Mouse (Mus musculus): ENCODE data around the gene Ifnar1. TPM values are rescaled to one million over a fixed set of nuclear protein-coding genes. Genes with fewer than 3 reads are reported as not detected.

Ifnar1 gene
- polyA plus RNA-seq, 1 experiment from 2014 or later, result 51.4 TPM

GRCm38 (mm10) chr16:91543619-91544018, 58.6 kb downstream of the Ifnar1 start:
- peaks cover 2% of the 10 kb centered on the region; the same call in 1 of the 2 replicates for H3K4me1 ChIP-seq (replicated peaks; ENCODE audit: control insufficient read depth, insufficient read depth, low read length)
- H3K9me3 ChIP-seq (ENCODE audit: control insufficient read depth, low read length), result no peaks in the 10 kb centered on the region
- H3K4me3 ChIP-seq (ENCODE audit: low read depth, low read length), result no peak overlapping the region
- H3K27ac ChIP-seq (ENCODE audit: low read depth, low read length), result no peak overlapping the region
- 94% methylated on average over 1 of the region's 1 CpGs for WGBS
- ATAC-seq (replicated peaks; ENCODE audit: low FRiP score) (no peak), DNase-seq (ENCODE audit: low spot score) (no peak)
- no peaks in the 10 kb centered on the region for H3K36me3 ChIP-seq (ENCODE audit: control insufficient read depth, insufficient read depth, low read length)
- no peaks in the 10 kb centered on the region for H3K27me3 ChIP-seq (ENCODE audit: control insufficient read depth, insufficient read depth, low read length)
- H3K4me2 ChIP-seq (ENCODE audit: low read depth, low read length, severe bottlenecking), result no peak overlapping the region
- no peak overlapping the region for H3K9ac ChIP-seq (ENCODE audit: low read length)

GRCm38 (mm10) chr16:91545597-91546281, 60.7 kb downstream of the Ifnar1 start:
- DNase-seq (ENCODE audit: low spot score) (no peak), ATAC-seq (replicated peaks; ENCODE audit: low FRiP score) (no peak)
- Histone ChIP-seq H3K36me3 (ENCODE audit: control insufficient read depth, insufficient read depth, low read length) (no peaks in the 10 kb centered on the region), H3K27me3 (ENCODE audit: control insufficient read depth, insufficient read depth, low read length) (no peaks in the 10 kb centered on the region), H3K4me2 (ENCODE audit: low read depth, low read length, severe bottlenecking) (no peak overlapping the region), H3K27ac (ENCODE audit: low read depth, low read length) (no peak overlapping the region), H3K4me1 (replicated peaks; ENCODE audit: control insufficient read depth, insufficient read depth, low read length) (peaks cover 8% of the 10 kb centered on the region), H3K9ac (ENCODE audit: low read length) (no peak overlapping the region), H3K4me3 (ENCODE audit: low read depth, low read length) (no peak overlapping the region), H3K9me3 (ENCODE audit: control insufficient read depth, low read length) (no peaks in the 10 kb centered on the region)
- 66% methylated on average over 10 of the region's 10 CpGs for WGBS

- no peaks in the 10 kb centered on the region for H3K36me3 ChIP-seq (ENCODE audit: control insufficient read depth, insufficient read depth, low read length)
- H3K9me3 ChIP-seq (ENCODE audit: control insufficient read depth, low read length), result no peaks in the 10 kb centered on the region
- H3K9ac ChIP-seq (ENCODE audit: low read length), result peak overlapping the region; percentile 95
- H3K4me3 ChIP-seq (ENCODE audit: low read depth, low read length), result peak overlapping the region; percentile 89
- DNase-seq (ENCODE audit: low spot score), result no peak
- H3K27ac ChIP-seq (ENCODE audit: low read depth, low read length), result no peak overlapping the region
- H3K27me3 ChIP-seq (ENCODE audit: control insufficient read depth, insufficient read depth, low read length), result no peaks in the 10 kb centered on the region
- H3K4me2 ChIP-seq (ENCODE audit: low read depth, low read length, severe bottlenecking), result peak overlapping the region; percentile 97
- 12% methylated on average over 14 of the region's 14 CpGs for WGBS
- peak; percentile 70 for ATAC-seq (replicated peaks; ENCODE audit: low FRiP score)
- H3K4me1 ChIP-seq (replicated peaks; ENCODE audit: control insufficient read depth, insufficient read depth, low read length), result peaks cover 10% of the 10 kb centered on the region
Observed at GRCm38 (mm10) chr16:91546391-91546835, 61.4 kb downstream of the Ifnar1 start.

- Histone ChIP-seq H3K4me1 (replicated peaks; ENCODE audit: control insufficient read depth, insufficient read depth, low read length) (peaks cover 10% of the 10 kb centered on the region), H3K36me3 (ENCODE audit: control insufficient read depth, insufficient read depth, low read length) (no peaks in the 10 kb centered on the region), H3K27ac (ENCODE audit: low read depth, low read length) (no peak within 1 kb of the TSS), H3K4me2 (ENCODE audit: low read depth, low read length, severe bottlenecking) (peak within 1 kb of the TSS; percentile 97), H3K4me3 (ENCODE audit: low read depth, low read length) (peak within 1 kb of the TSS; percentile 89), H3K9me3 (ENCODE audit: control insufficient read depth, low read length) (no peaks in the 10 kb centered on the region), H3K9ac (ENCODE audit: low read length) (peak within 1 kb of the TSS; percentile 95), H3K27me3 (ENCODE audit: control insufficient read depth, insufficient read depth, low read length) (no peaks in the 10 kb centered on the region)
- peak; percentile 85 for DNase-seq (ENCODE audit: low spot score)
- WGBS, result 2% methylated on average over 35 of the region's 74 CpGs
- ATAC-seq (replicated peaks; ENCODE audit: low FRiP score), result peak; percentile 83
Observed at GRCm38 (mm10) chr16:91546836-91547741, 62.1 kb downstream of the Ifnar1 start, which contains the start of gene Ifngr2. Ifngr2 (plus strand) TSS chr16:91547072.

- Histone ChIP-seq H3K36me3 (ENCODE audit: control insufficient read depth, insufficient read depth, low read length) (no peaks in the 10 kb centered on the region), H3K4me3 (ENCODE audit: low read depth, low read length) (no peak overlapping the region; the same call in 1 of the 2 replicates), H3K4me1 (replicated peaks; ENCODE audit: control insufficient read depth, insufficient read depth, low read length) (peaks cover 10% of the 10 kb centered on the region), H3K9ac (ENCODE audit: low read length) (no peak overlapping the region), H3K4me2 (ENCODE audit: low read depth, low read length, severe bottlenecking) (peak overlapping the region; percentile 97), H3K27me3 (ENCODE audit: control insufficient read depth, insufficient read depth, low read length) (no peaks in the 10 kb centered on the region), H3K9me3 (ENCODE audit: control insufficient read depth, low read length) (no peaks in the 10 kb centered on the region), H3K27ac (ENCODE audit: low read depth, low read length) (no peak overlapping the region)
- ATAC-seq (replicated peaks; ENCODE audit: low FRiP score) (no peak), DNase-seq (ENCODE audit: low spot score) (no peak)
- 59% methylated on average over 5 of the region's 5 CpGs for WGBS
Observed at GRCm38 (mm10) chr16:91547974-91548373, 62.9 kb downstream of the Ifnar1 start.

GRCm38 (mm10) chr16:91548586-91548985, 63.5 kb downstream of the Ifnar1 start:
- H3K4me1 ChIP-seq (replicated peaks; ENCODE audit: control insufficient read depth, insufficient read depth, low read length), result peaks cover 10% of the 10 kb centered on the region
- H3K4me2 ChIP-seq (ENCODE audit: low read depth, low read length, severe bottlenecking), result no peak overlapping the region
- no peaks in the 10 kb centered on the region for H3K36me3 ChIP-seq (ENCODE audit: control insufficient read depth, insufficient read depth, low read length)
- H3K27me3 ChIP-seq (ENCODE audit: control insufficient read depth, insufficient read depth, low read length), result no peaks in the 10 kb centered on the region
- DNase-seq (ENCODE audit: low spot score), result no peak
- ATAC-seq (replicated peaks; ENCODE audit: low FRiP score), result no peak
- H3K4me3 ChIP-seq (ENCODE audit: low read depth, low read length), result no peak overlapping the region
- H3K27ac ChIP-seq (ENCODE audit: low read depth, low read length), result no peak overlapping the region
- H3K9ac ChIP-seq (ENCODE audit: low read length), result no peak overlapping the region
- 58% methylated on average over 5 of the region's 5 CpGs for WGBS
- no peaks in the 10 kb centered on the region for H3K9me3 ChIP-seq (ENCODE audit: control insufficient read depth, low read length)

- H3K4me3 ChIP-seq (ENCODE audit: low read depth, low read length), result no peak overlapping the region
- 70% methylated on average over 2 of the region's 2 CpGs for whole genome bisulfite sequencing
- no peak overlapping the region for H3K27ac ChIP-seq (ENCODE audit: low read depth, low read length)
- no peak overlapping the region for H3K9ac ChIP-seq (ENCODE audit: low read length)
- ATAC-seq (replicated peaks; ENCODE audit: low FRiP score) (no peak), DNase-seq (ENCODE audit: low spot score) (no peak)
- peaks cover 10% of the 10 kb centered on the region for H3K4me1 ChIP-seq (replicated peaks; ENCODE audit: control insufficient read depth, insufficient read depth, low read length)
- H3K9me3 ChIP-seq (ENCODE audit: control insufficient read depth, low read length), result no peaks in the 10 kb centered on the region
- no peak overlapping the region for H3K4me2 ChIP-seq (ENCODE audit: low read depth, low read length, severe bottlenecking)
- H3K27me3 ChIP-seq (ENCODE audit: control insufficient read depth, insufficient read depth, low read length), result no peaks in the 10 kb centered on the region
- H3K36me3 ChIP-seq (ENCODE audit: control insufficient read depth, insufficient read depth, low read length), result no peaks in the 10 kb centered on the region
Observed at GRCm38 (mm10) chr16:91548996-91549395, 64.0 kb downstream of the Ifnar1 start.

GRCm38 (mm10) chr16:91549616-91550015, 64.6 kb downstream of the Ifnar1 start:
- WGBS, result 54% methylated on average over 5 of the region's 5 CpGs
- H3K4me3 ChIP-seq (ENCODE audit: low read depth, low read length), result no peak overlapping the region
- H3K9me3 ChIP-seq (ENCODE audit: control insufficient read depth, low read length), result no peaks in the 10 kb centered on the region
- no peak overlapping the region for H3K27ac ChIP-seq (ENCODE audit: low read depth, low read length)
- no peaks in the 10 kb centered on the region for H3K27me3 ChIP-seq (ENCODE audit: control insufficient read depth, insufficient read depth, low read length)
- H3K9ac ChIP-seq (ENCODE audit: low read length), result no peak overlapping the region
- ATAC-seq (replicated peaks; ENCODE audit: low FRiP score) (no peak), DNase-seq (ENCODE audit: low spot score) (no peak)
- H3K4me2 ChIP-seq (ENCODE audit: low read depth, low read length, severe bottlenecking), result no peak overlapping the region
- H3K4me1 ChIP-seq (replicated peaks; ENCODE audit: control insufficient read depth, insufficient read depth, low read length), result peaks cover 10% of the 10 kb centered on the region
- no peaks in the 10 kb centered on the region for H3K36me3 ChIP-seq (ENCODE audit: control insufficient read depth, insufficient read depth, low read length)
